Mouse (Mus musculus) duodenum, adult 2 months (tissue): Measurements from ENCODE around the gene Rcn3. TPM values are rescaled to one million over a fixed set of nuclear protein-coding genes. Genes with fewer than 3 reads are reported as not detected.

ENCODE experiments used
- polyA plus RNA-seq: library from polyadenylated mRNA; depleted of rRNA; stranded (reverse); fragments of >200 nt; gene quantifications from 2 replicates; pipeline ENCODE4 v1.2.3, GENCODE M21; 2012; ENCODE audit warnings: low replicate concordance; rRNA removed

Rcn3 gene
- 42.1 and 62.3 TPM in 2 replicates for polyA plus RNA-seq

DNA sequence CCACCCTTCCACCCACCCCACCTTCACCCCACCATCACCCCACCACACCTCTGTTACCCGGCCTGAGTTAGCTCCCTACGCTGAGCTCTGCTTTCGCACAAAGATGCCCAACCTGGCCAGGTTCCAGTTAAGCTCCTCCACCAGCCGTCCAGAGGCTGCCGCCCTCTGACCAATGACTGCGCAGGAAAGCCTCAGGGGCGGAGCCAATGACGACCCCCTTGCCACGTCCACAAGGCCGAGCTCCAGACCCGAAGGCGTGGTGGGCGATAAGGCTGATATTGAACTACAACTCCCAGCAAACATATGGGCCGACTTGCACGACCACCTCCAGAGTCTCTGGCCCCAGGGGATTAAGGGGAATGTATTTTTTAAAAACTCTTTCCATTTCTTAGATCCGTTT is at the start of gene Rcn3:
Gene Rcn3, minus strand, starts transcription at position 174 of the 400 bp plus-strand sequence.

DNA sequence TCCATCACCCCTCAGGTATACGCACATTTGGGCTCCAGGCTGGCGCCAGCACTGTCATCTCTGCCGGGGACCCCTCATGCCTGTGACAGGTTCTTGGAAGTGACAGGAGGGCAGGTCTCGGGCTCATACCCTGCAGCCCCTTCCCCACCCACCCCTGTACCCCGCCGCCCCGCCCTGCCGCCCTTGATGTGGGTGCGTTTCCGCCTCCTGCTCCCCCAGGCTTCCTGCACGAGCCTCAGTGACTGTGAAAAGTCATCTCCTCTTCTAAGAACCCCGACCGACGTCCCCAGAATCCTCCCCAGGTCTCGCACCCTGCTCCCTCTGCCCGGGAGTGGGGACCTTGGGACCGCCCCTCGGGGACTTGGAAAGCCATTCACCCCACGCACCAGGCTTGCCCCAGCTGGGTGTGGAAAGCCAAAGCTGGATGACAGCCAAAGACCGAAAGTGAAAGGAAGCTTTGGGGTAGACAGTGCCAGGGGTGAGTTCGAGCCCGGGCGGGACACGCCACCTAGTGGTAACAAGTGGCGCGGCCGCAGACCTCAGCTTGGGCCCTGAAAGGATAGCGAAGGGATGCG is 44.1 kb upstream of the Rcn3 start, which contains the start of the genes Gm45713 and Flt3l:
Gene Gm45713, minus strand, starts transcription at position 239 of the 575 bp plus-strand sequence.
Gene Flt3l, minus strand, starts transcription at position 440 of the 575 bp plus-strand sequence.

DNA sequence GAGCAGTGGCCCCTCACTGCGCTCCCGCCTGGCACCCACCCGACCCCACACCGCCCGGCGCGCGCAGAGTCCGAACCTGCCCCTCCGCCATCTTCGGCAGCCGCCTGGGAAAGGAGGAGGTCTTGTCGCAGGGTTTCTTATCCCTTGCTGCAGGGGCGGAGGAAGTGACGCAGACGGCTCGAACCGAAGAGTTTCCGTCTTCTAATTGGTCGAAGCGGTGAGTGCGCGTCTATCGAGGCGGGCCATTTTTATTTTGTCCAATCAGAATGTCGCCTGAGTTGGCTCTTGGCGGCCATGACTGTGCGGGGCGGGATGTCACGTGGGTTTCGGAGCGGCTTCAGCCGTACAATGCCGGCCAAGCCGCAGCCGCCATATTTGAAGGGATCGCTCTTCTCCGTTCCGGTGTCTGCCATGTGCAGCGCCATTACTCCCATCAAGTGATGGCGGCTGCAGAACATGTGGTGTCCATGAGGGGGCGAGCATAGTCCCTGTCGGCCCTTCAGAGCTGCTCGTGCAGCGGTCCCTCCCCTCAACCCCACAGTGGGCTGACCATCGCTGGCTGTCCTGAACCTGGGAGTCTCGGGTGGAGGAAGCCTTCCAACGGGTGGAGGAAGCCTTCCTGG is 36.7 kb upstream of the Rcn3 start, which contains the start of gene Rpl13a:
Gene Rpl13a, minus strand, starts transcription at position 138 of the 623 bp plus-strand sequence.

DNA sequence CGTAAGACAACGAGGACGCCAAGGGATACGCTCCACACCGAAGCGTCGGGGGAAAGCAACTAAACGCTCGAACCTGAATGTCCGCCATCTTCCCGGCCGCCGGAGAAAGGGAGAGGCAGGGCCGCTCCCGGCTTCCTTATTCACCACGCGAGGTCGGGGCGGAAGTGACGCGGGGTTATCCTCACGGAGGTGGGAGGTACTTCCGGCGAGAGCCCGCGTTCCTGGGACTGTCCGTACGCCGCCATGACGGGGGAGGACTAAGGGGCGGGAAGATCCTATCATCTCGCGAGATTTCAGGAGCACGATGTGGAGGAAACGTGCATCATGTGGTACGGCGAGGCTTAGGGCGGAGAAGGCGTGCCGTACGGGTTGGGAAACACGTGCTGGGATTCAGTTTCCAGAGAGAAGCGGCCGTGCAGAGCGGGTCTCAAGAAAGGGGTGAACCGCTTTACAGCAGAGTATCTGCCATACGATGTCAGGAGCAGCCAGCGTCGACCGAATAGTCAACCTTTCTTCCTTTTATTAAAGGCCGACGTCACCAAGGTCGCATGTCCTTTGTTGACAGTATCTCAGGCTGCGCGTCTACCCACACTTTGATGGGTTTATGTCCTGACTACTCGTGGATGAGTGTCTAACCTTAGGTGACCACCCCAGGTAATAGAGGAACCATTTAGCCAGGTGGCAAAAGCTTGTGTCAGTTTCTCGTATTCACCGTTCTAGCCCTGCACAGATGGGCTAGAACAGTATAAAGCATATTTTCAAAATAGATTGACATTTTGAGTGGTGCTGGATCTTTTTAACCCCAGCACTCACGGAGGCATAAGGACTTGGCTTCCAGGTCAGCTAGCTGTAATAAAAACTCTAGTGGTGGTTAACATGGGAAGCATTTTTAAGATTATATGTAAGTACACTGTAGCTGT is 32.5 kb upstream of the Rcn3 start, which contains the start of gene Rps11:
Gene Rps11, minus strand, starts transcription at position 216 of the 920 bp plus-strand sequence.

DNA sequence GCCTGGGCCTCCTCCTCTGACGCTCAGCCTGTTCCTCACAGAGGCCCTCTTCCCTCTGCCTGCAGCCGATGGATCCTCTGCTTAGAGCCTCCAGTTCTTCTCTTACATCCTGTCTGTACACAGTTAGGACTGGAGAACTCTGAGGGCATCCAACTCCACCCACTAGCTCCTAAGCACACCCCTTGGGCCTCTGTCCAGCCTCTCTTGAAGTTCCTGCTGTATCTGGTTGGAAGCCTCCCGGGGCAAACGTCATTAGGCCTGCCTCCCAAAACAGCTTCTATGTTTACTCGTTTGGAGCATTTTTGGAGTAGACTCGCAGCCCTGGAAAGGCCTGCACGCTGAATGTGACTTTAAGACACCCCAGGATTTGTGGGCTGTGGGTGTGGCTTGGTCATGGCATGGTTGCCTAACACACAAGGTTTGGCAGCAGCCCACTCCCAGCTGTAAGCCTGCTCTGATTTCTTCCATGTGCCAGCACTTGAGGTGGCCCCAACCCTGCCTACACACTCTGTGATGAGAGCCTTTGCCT is 11.7 kb upstream of the Rcn3 start, which contains the start of gene Fcgrt:
Gene Fcgrt, minus strand, starts transcription at position 200 of the 529 bp plus-strand sequence.

DNA sequence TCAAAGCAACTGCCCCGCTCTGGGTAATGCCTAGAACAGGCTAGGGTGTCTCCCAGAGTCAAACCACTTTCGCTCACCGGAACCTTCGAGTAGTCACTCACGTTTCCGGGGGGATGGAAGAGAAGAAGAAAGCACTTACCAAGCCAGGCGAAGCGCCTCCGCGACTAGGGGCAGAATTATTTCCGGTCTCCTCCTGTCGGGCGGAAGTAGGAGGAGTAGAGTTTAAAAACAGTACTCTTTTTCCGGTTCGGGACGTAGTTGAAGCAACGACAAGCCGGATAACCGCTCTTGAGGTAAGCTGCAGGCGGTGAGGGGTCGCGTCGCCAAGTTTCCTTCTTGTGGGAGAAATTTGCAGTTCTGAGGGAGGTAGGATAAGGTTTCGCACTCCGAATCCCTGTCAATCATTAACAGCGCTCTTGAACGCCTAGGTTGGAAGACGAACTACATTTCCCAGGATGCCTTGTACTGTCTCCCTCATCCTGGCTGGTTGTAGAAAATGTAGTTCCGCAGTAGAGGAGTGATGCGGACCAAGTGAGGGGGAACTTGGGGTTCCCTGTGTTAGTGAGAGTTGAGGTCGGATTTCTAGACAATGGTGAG is 29.7 kb downstream of the Rcn3 start, which contains the start of the genes Nosip and Prrg2:
Gene Nosip, plus strand, starts transcription at position 191 of the 597 bp plus-strand sequence.
Gene Prrg2, minus strand, starts transcription at position 439 of the 597 bp plus-strand sequence.

DNA sequence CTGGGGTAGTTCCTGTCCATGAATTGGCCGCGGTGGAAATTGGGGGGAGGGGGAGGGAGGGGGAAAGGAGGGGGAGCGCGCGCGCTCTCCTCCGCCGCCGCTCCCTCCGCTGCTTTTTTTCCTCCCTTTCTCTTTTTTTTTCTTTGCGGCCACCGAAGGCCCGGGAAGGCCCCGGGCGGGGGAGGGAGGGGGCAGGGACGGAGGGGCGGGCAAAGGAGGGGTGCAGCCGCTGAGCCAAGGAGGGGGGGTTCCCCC is 39.2 kb downstream of the Rcn3 start, which contains the start of gene Prr12:
Gene Prr12, minus strand, starts transcription at position 20 of the 255 bp plus-strand sequence.

Other genes starting within 250 kb of the Rcn3 start
- gene Akt1s1, start 243.2 kb downstream of the Rcn3 start, polyA plus RNA-seq, result 248 and 535 TPM in 2 replicates
- 67.0 and 80.1 TPM in 2 replicates for gene Tbc1d17, start 243.1 kb downstream of the Rcn3 start, polyA plus RNA-seq
- gene Pnkp, start 235.1 kb downstream of the Rcn3 start, polyA plus RNA-seq, result 50.8 and 86.4 TPM in 2 replicates
- 116 and 164 TPM in 2 replicates for gene Ptov1, start 222.4 kb downstream of the Rcn3 start, polyA plus RNA-seq
- 280 and 331 TPM in 2 replicates for gene Med25, start 199.5 kb downstream of the Rcn3 start, polyA plus RNA-seq
- gene Fuz, start 196.1 kb downstream of the Rcn3 start, polyA plus RNA-seq, result 34.2 and 46.4 TPM in 2 replicates
- gene Ap2a1, start 162.7 kb downstream of the Rcn3 start, polyA plus RNA-seq, result 76.5 and 82.3 TPM in 2 replicates
- gene Tsks, start 149.0 kb downstream of the Rcn3 start, polyA plus RNA-seq, result 0.49 TPM in 1 of 2 replicates, not detected in the other
- 6.7 and 11.1 TPM in 2 replicates for gene Cpt1c, start 117.4 kb downstream of the Rcn3 start, polyA plus RNA-seq
- 45.6 and 61.7 TPM in 2 replicates for gene Prmt1, start 105.7 kb downstream of the Rcn3 start, polyA plus RNA-seq
- gene Irf3, start 94.6 kb downstream of the Rcn3 start, polyA plus RNA-seq, result 70.7 and 84.2 TPM in 2 replicates
- 26.3 and 28.8 TPM in 2 replicates for gene Bcl2l12, start 93.5 kb downstream of the Rcn3 start, polyA plus RNA-seq
- 59.7 and 64.8 TPM in 2 replicates for gene Scaf1, start 75.9 kb downstream of the Rcn3 start, polyA plus RNA-seq
- gene Rras, start 74.3 kb downstream of the Rcn3 start, polyA plus RNA-seq, result 76.8 and 77.3 TPM in 2 replicates
- 8.5 and 9.7 TPM in 2 replicates for gene Prr12, start 39.3 kb downstream of the Rcn3 start, polyA plus RNA-seq
- gene Nosip, start 29.8 kb downstream of the Rcn3 start, polyA plus RNA-seq, result 47.3 and 54.0 TPM in 2 replicates
- gene Prrg2, start 29.5 kb downstream of the Rcn3 start, polyA plus RNA-seq, result 145 and 313 TPM in 2 replicates
- gene Fcgrt, start 11.6 kb upstream of the Rcn3 start, polyA plus RNA-seq, result 84.8 and 148 TPM in 2 replicates
- gene Rps11, start 32.2 kb upstream of the Rcn3 start, polyA plus RNA-seq, result 86.3 and 120 TPM in 2 replicates
- 462 and 1,279 TPM in 2 replicates for gene Rpl13a, start 36.5 kb upstream of the Rcn3 start, polyA plus RNA-seq
- 2.6 TPM in 1 of 2 replicates, not detected in the other for gene Gm45713, start 44.0 kb upstream of the Rcn3 start, polyA plus RNA-seq
- gene Flt3l, start 44.2 kb upstream of the Rcn3 start, polyA plus RNA-seq, result 41.6 and 41.8 TPM in 2 replicates
- gene Pih1d1, start 62.1 kb upstream of the Rcn3 start, polyA plus RNA-seq, result 33.6 and 51.7 TPM in 2 replicates
- gene Aldh16a1, start 62.4 kb upstream of the Rcn3 start, polyA plus RNA-seq, result 214 and 420 TPM in 2 replicates
- 0.07 and 0.09 TPM in 2 replicates for gene Slc17a7, start 71.7 kb upstream of the Rcn3 start, polyA plus RNA-seq
- not detected in 2 replicates for gene Gfy, start 87.3 kb upstream of the Rcn3 start, polyA plus RNA-seq
- not detected in 2 replicates for gene Pth2, start 88.8 kb upstream of the Rcn3 start, polyA plus RNA-seq
- 0.04 TPM in 1 of 2 replicates, not detected in the other for gene Ccdc155, start 112.7 kb upstream of the Rcn3 start, polyA plus RNA-seq
- gene Dkkl1, start 119.9 kb upstream of the Rcn3 start, polyA plus RNA-seq, result 0.11 and 1.4 TPM in 2 replicates
- gene Tead2, start 123.5 kb upstream of the Rcn3 start, polyA plus RNA-seq, result 7.2 and 14.7 TPM in 2 replicates
- 12.2 and 41.2 TPM in 2 replicates for gene Cd37, start 146.9 kb upstream of the Rcn3 start, polyA plus RNA-seq
- not detected in 2 replicates for gene Slc6a16, start 148.9 kb upstream of the Rcn3 start, polyA plus RNA-seq
- 0.13 TPM in 1 of 2 replicates, not detected in the other for gene Slc6a21, start 185.3 kb upstream of the Rcn3 start, polyA plus RNA-seq
- 125 and 254 TPM in 2 replicates for gene Trpm4, start 241.6 kb upstream of the Rcn3 start, polyA plus RNA-seq
- gene Hrc, start 243.1 kb upstream of the Rcn3 start, polyA plus RNA-seq, result 0.09 and 0.55 TPM in 2 replicates